Mouse (Mus musculus): ENCODE measurements around the gene Hgd. TPM values are rescaled to one million over a fixed set of nuclear protein-coding genes. Genes with fewer than 3 reads are reported as not detected.
"Not testable (repeated sequence)": the region's sequence is repeated elsewhere in the genome, so short reads cannot be mapped to it uniquely, and the experiment has no call there.

The Hgd gene
- polyA plus RNA-seq, 1 experiment from 2014 or later: 0.14 TPM

GRCm38 (mm10) chr16:37640522-37640921, 60.6 kb downstream of the Hgd start:
- not testable (repeated sequence) for H3K27me3 ChIP-seq (replicated peaks); ATAC-seq (replicated peaks); H3K4me2 ChIP-seq; H3K4me3 ChIP-seq; H3K9me3 ChIP-seq; H3K9ac ChIP-seq; H3K36me3 ChIP-seq (replicated peaks); H3K27ac ChIP-seq; H3K4me1 ChIP-seq

GRCm38 (mm10) chr16:37644486-37644885, 64.5 kb downstream of the Hgd start:
- peaks cover 19% of the 10 kb centered on the region; the same call in 1 of the 2 replicates for H3K36me3 ChIP-seq (replicated peaks)
- no peak overlapping the region for H3K27ac ChIP-seq
- H3K4me2 ChIP-seq: no peak overlapping the region
- no peak overlapping the region for H3K4me3 ChIP-seq
- no peak overlapping the region for H3K9ac ChIP-seq
- no peaks in the 10 kb centered on the region for H3K9me3 ChIP-seq
- H3K27me3 ChIP-seq (replicated peaks): no peaks in the 10 kb centered on the region
- 0 out of 2 replicates have a peak, but pooled peaks have one; percentile 14 for ATAC-seq (replicated peaks)
- 93% methylated on average over 5 of the region's 5 CpGs for WGBS
- no peaks in the 10 kb centered on the region for H3K4me1 ChIP-seq

DNA sequence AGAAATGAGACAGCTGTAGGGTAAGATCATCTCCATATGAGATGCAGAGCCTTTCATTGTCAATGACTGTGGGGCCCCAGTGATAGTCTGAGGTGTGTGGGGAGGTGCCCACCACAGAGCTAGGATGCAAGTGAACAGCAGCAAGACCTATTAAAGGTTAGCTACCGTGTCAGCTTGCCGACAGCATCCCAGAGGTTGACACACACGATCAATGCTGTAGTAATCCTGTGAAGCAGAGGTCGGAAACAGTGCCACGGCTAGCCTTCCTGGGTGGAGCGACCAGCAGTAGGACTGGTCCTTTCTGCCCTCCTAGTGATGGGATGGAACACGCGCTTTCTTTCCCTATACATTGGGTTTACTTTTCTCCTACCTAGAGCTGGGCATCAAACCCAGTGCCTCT, 65.3 kb downstream of the Hgd start:
- 92% methylated on average over 8 of the region's 8 CpGs for WGBS
- ATAC-seq (replicated peaks): peak; percentile 37; the same call in 1 of the 2 replicates

GRCm38 (mm10) chr16:37645799-37646198, 65.8 kb downstream of the Hgd start:
- H3K27ac ChIP-seq: no peak overlapping the region
- no peaks in the 10 kb centered on the region; the same call in 1 of the 2 replicates for H3K4me1 ChIP-seq
- no peak overlapping the region for H3K4me2 ChIP-seq
- H3K9ac ChIP-seq: no peak overlapping the region
- peaks cover 19% of the 10 kb centered on the region; the same call in 1 of the 2 replicates for H3K36me3 ChIP-seq (replicated peaks)
- H3K4me3 ChIP-seq: no peak overlapping the region
- WGBS: 97% methylated on average over 3 of the region's 3 CpGs
- ATAC-seq (replicated peaks): no peak
- no peaks in the 10 kb centered on the region for H3K27me3 ChIP-seq (replicated peaks)
- H3K9me3 ChIP-seq: no peaks in the 10 kb centered on the region

More for the DNA sequence above, 65.3 kb downstream of the Hgd start:
- Histone ChIP-seq H3K4me1 (no peaks in the 10 kb centered on the region; the same call in 1 of the 2 replicates), H3K4me3 (no peak overlapping the region), H3K27me3 (replicated peaks) (no peaks in the 10 kb centered on the region), H3K9ac (no peak overlapping the region), H3K4me2 (no peak overlapping the region), H3K36me3 (replicated peaks) (peaks cover 19% of the 10 kb centered on the region; the same call in 1 of the 2 replicates), H3K27ac (no peak overlapping the region), H3K9me3 (no peaks in the 10 kb centered on the region)

- no peak for ATAC-seq (replicated peaks)
Observed at GRCm38 (mm10) chr16:37647067-37647466, 67.1 kb downstream of the Hgd start.

DNA sequence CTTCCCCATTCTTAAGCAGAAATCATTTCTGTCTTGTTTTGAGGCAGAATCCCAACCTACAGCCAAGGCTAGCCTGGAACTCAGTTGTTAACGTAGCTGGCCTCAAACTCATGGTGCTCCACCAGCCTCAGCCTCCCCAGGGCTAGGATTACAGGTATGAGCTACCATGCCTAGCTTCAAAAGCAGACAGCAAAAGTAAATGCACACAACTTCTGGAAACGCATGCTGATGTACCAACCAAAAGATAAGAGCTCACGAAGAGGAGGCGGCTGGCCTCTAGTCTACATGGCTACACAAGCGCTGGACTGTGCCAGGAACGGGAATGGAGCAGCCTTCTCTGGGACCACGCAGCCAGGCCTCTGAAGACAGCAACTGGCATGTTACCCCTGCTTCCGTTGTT, 68.0 kb downstream of the Hgd start:
- peaks cover 9% of the 10 kb centered on the region for H3K4me1 ChIP-seq
- ATAC-seq (replicated peaks): no peak
- H3K27ac ChIP-seq: no peak overlapping the region
- H3K27me3 ChIP-seq (replicated peaks): no peaks in the 10 kb centered on the region
- peaks cover 19% of the 10 kb centered on the region; the same call in 1 of the 2 replicates for H3K36me3 ChIP-seq (replicated peaks)
- no peaks in the 10 kb centered on the region for H3K9me3 ChIP-seq
- H3K4me2 ChIP-seq: no peak overlapping the region
- 94% methylated on average over 8 of the region's 8 CpGs for WGBS
- no peak overlapping the region for H3K9ac ChIP-seq
- H3K4me3 ChIP-seq: no peak overlapping the region

More at GRCm38 (mm10) chr16:37647067-37647466, 67.1 kb downstream of the Hgd start:
- H3K36me3 ChIP-seq (replicated peaks): peaks cover 19% of the 10 kb centered on the region; the same call in 1 of the 2 replicates
- no peak overlapping the region for H3K4me2 ChIP-seq
- H3K4me1 ChIP-seq: peaks cover under 1% of the 10 kb centered on the region; the same call in 1 of the 2 replicates
- H3K9me3 ChIP-seq: no peaks in the 10 kb centered on the region
- H3K27ac ChIP-seq: no peak overlapping the region
- 88% methylated on average over 16 of the region's 16 CpGs for WGBS
- no peak overlapping the region for H3K4me3 ChIP-seq
- H3K27me3 ChIP-seq (replicated peaks): no peaks in the 10 kb centered on the region
- no peak overlapping the region for H3K9ac ChIP-seq

GRCm38 (mm10) chr16:37649068-37649467, 69.1 kb downstream of the Hgd start:
- no peak overlapping the region for H3K9ac ChIP-seq
- 95% methylated on average over 5 of the region's 5 CpGs for WGBS

DNA sequence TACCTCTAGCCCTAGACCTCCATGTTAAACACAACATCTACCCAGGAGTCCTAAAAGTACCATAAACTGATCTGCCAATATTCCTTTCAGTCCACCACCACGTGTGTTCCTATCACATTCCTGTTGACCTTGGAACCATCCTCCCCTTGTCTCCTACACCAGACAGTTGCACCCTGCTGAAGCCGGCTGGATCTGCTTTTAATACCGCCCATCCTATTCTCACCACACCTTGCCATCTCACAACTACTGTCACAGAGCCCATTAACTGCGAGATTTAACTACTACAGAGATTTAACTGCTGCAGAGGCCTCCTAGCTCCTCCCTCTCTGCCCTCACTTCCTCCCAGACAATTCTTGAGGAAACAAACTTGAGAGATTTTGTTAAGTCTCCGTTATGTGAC, 71.5 kb downstream of the Hgd start:
- no peaks in the 10 kb centered on the region for H3K9me3 ChIP-seq
- ATAC-seq (replicated peaks): no peak
- H3K4me3 ChIP-seq: no peak overlapping the region
- H3K4me1 ChIP-seq: peaks cover 21% of the 10 kb centered on the region
- H3K27me3 ChIP-seq (replicated peaks): no peaks in the 10 kb centered on the region
- H3K27ac ChIP-seq: no peak overlapping the region
- peaks cover 15% of the 10 kb centered on the region; the same call in 1 of the 2 replicates for H3K36me3 ChIP-seq (replicated peaks)
- H3K9ac ChIP-seq: no peak overlapping the region
- 89% methylated on average over 5 of the region's 5 CpGs for WGBS
- no peak overlapping the region for H3K4me2 ChIP-seq

More at GRCm38 (mm10) chr16:37649068-37649467, 69.1 kb downstream of the Hgd start:
- Histone ChIP-seq H3K27me3 (replicated peaks) (no peaks in the 10 kb centered on the region), H3K27ac (no peak overlapping the region), H3K36me3 (replicated peaks) (peaks cover 19% of the 10 kb centered on the region; the same call in 1 of the 2 replicates), H3K9me3 (no peaks in the 10 kb centered on the region), H3K4me1 (peaks cover 12% of the 10 kb centered on the region), H3K4me3 (no peak overlapping the region), H3K4me2 (no peak overlapping the region)
- ATAC-seq (replicated peaks): no peak

DNA sequence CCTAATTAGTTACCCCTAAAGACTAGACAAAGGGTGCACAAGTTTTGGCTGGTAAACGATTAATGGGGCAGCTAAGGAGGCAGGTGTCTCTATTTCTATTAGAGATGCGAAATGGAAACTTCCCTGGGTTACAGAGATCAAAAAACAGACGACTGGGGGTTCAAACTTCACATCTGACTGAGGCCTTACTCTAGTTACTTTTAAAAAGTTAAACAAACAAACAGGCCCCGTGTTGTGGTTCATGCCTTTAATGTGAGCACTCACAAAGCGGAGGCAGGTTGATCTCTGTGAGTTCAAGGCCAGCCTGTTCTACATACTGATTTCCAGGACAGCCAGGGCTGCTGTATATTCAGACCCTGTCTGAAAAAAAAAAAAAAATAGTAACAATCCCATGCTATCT, 72.7 kb downstream of the Hgd start:
- Histone ChIP-seq H3K9ac (no peak overlapping the region), H3K9me3 (no peaks in the 10 kb centered on the region), H3K36me3 (replicated peaks) (0 out of 2 replicates have a peak, but pooled peaks cover 5% of the 10 kb centered on the region), H3K4me2 (peak overlapping the region; percentile 51), H3K4me1 (peaks cover 27% of the 10 kb centered on the region), H3K27ac (no peak overlapping the region), H3K4me3 (peak overlapping the region; percentile 69), H3K27me3 (replicated peaks) (no peaks in the 10 kb centered on the region)
- 84% methylated on average over 5 of the region's 5 CpGs for WGBS
- no peak for ATAC-seq (replicated peaks)

DNA sequence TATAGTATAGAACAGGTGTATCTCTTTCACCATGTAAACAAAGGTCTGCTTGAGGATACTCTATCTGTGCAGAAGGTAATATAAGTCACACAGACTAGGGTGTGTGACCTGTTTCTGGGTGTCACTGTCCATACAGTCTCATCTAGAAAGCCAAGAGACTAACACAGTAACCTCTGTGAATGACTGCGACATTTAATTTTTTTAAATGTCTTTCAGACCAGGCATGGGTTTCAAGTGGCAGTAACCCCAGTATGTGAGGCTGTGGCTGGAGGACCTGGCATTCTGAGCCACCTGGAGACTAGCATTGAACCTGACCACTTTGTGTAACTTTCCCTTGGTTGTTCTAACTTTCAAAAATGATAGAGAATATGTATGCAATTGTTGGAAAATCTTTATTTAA, 73.1 kb downstream of the Hgd start:
- Histone ChIP-seq H3K4me1 (peaks cover 27% of the 10 kb centered on the region), H3K27ac (no peak overlapping the region), H3K36me3 (replicated peaks) (0 out of 2 replicates have a peak, but pooled peaks cover 2% of the 10 kb centered on the region), H3K9ac (no peak overlapping the region), H3K9me3 (no peaks in the 10 kb centered on the region), H3K4me3 (peak overlapping the region; percentile 69), H3K27me3 (replicated peaks) (no peaks in the 10 kb centered on the region), H3K4me2 (peak overlapping the region; percentile 51)
- ATAC-seq (replicated peaks): no peak
- WGBS: 83% methylated on average over 1 of the region's 1 CpGs

GRCm38 (mm10) chr16:37653731-37654657, 74.0 kb downstream of the Hgd start, which contains the start of gene Ndufb4:
Gene Ndufb4 (minus strand): TSS chr16:37654453.
- Histone ChIP-seq H3K27ac (peak within 1 kb of the TSS; percentile 82), H3K27me3 (replicated peaks) (no peaks in the 10 kb centered on the region), H3K4me2 (peak within 1 kb of the TSS; percentile 51), H3K4me3 (peak within 1 kb of the TSS; percentile 69), H3K36me3 (replicated peaks) (no peaks in the 10 kb centered on the region), H3K4me1 (peaks cover 27% of the 10 kb centered on the region), H3K9ac (peak within 1 kb of the TSS; percentile 67), H3K9me3 (no peaks in the 10 kb centered on the region)
- ATAC-seq (replicated peaks): peak; percentile 93
- under 1% methylated on average over 53 of the region's 58 CpGs for WGBS

DNA sequence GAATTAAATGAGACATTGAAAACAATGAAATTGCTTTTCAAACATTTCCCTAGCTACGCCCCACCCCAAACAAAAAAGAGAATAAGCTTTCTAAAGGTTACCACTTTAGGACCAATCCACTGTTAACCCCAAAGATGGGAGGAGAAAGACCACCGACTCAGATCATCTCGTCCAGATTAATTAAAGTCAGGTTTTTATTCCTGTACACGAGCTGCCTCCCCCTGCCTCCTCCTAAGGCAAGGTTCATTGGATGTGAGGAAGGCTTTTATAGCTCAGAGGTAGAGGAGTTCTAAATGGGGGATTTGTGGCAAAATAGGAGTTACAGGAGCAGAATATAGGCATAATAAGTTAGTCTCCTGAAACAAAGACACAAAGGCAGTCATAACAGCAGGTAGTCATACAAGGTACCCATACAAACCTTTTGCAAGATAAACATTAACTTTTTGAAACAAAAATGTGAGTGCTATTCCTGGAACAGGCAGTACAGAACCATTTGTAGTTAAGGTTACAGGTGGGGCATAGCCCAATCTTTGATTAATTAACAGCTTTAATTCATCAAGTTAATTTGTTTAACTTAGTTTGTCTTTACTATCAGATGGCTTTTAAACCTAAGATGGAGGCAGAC, 75.0 kb downstream of the Hgd start:
- H3K4me3 ChIP-seq: no peak overlapping the region
- ATAC-seq (replicated peaks): peak; percentile 13
- no peaks in the 10 kb centered on the region for H3K9me3 ChIP-seq
- peaks cover 27% of the 10 kb centered on the region for H3K4me1 ChIP-seq
- H3K4me2 ChIP-seq: peak overlapping the region; percentile 42
- H3K36me3 ChIP-seq (replicated peaks): no peaks in the 10 kb centered on the region
- no peaks in the 10 kb centered on the region for H3K27me3 ChIP-seq (replicated peaks)
- WGBS: 66% methylated on average over 4 of the region's 4 CpGs
- peak overlapping the region; percentile 82 for H3K27ac ChIP-seq
- H3K9ac ChIP-seq: no peak overlapping the region

All from midbrain, embryonic 15.5 days (tissue).